Mouse (Mus musculus): ENCODE data around the gene Sp3.

DNA sequence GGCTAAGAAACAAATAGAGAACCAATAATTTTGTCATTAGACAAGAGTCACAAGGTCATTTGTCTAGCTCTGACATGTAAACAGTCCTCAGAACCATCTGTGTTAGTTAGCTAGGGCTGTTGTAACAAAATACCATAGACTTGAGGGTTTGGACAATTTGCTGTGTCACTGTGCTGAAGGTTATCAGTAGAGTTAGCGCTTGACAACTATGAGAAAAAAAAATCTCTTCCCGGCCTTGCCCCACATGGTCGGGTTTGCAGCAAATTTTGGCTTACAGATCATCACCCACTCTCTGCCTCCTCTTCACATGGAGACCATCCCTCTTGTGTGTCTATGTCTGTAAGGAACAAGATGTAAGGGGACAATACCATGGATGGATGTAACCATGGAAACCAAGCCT is 47.8 kb upstream of the Sp3 start:
- TF ChIP-seq POLR2A (IDR thresholded peaks at IDR 0.05; ENCODE audit: insufficient read length, low read depth) (no peak), TCF12 (IDR thresholded peaks at IDR 0.05; ENCODE audit: insufficient read depth, poor library complexity, severe bottlenecking) (no peak), MYOG (IDR thresholded peaks at IDR 0.05; ENCODE audit: control insufficient read depth in 1 of 3, insufficient read depth in 1 of 3, insufficient read length in 2 of 3, low read depth in 2 of 3) (no peak), POLR2AphosphoS2 (IDR thresholded peaks at IDR 0.05; ENCODE audit: insufficient read length, low read depth) (no peak), CEBPB (IDR thresholded peaks at IDR 0.05; ENCODE audit: insufficient read depth, poor library complexity, severe bottlenecking) (no peak)
